Mouse (Mus musculus) forebrain, embryonic 11.5 days (tissue): ENCODE measurements at regions not wholly inside any gene's neighbourhood (a gene's known extent, or its start where the extent isn't known, plus 50 kb on each side); places are given as distances from the start of the nearest gene placed in this dataset.

ENCODE experiments used
- ATAC-seq: fragments of 200-750 bp; cut with Nextera tagmentation; replicated peaks from 2 replicates; pipeline ENCODE4 v1.8.0; 2017; ENCODE audit warnings: moderate TSS enrichment; ENCODE audit not compliant: low FRiP score
- DNase-seq: peaks from one replicate; pipeline ENCODE4 v3.0.0-alpha.2; 2017; ENCODE audit warnings: low spot score
- H3K27ac ChIP-seq: fragments of 300-500 bp; sonication (generic); 2 replicates; pipeline ENCODE4 v1.5.1; 2014; ENCODE audit warnings: low read depth, low read length
- H3K27me3 ChIP-seq: fragments of 300-500 bp; sonication (generic); 2 replicates; pipeline ENCODE4 v1.6.1; 2014; ENCODE audit warnings: mild to moderate bottlenecking, low read length, mixed read lengths; ENCODE audit not compliant: control insufficient read depth, insufficient read depth
- H3K36me3 ChIP-seq: fragments of 300-500 bp; sonication (generic); 2 replicates; pipeline ENCODE4 v1.6.1; 2014; ENCODE audit warnings: mild to moderate bottlenecking, low read length, moderate library complexity, mixed read lengths; ENCODE audit not compliant: control insufficient read depth, insufficient read depth
- H3K4me1 ChIP-seq: fragments of 300-500 bp; sonication (generic); replicated peaks from 2 replicates; pipeline ENCODE4 v1.6.1; 2014; ENCODE audit warnings: low read length, mixed read lengths; ENCODE audit not compliant: control insufficient read depth, insufficient read depth
- H3K4me2 ChIP-seq: fragments of 300-500 bp; sonication (generic); 2 replicates; pipeline ENCODE4 v1.6.1; 2014; ENCODE audit warnings: low read depth, mild to moderate bottlenecking, low read length, moderate library complexity, mixed read lengths; ENCODE audit not compliant: severe bottlenecking
- H3K4me3 ChIP-seq: fragments of 300-500 bp; sonication (generic); 2 replicates; pipeline ENCODE4 v1.5.1; 2014; ENCODE audit warnings: low read depth, low read length
- H3K9ac ChIP-seq: fragments of 300-500 bp; sonication (generic); 2 replicates; pipeline ENCODE4 v1.6.1; 2014; ENCODE audit warnings: low read length
- H3K9me3 ChIP-seq: fragments of 300-500 bp; sonication (generic); 2 replicates; pipeline ENCODE4 v1.6.1; 2016; ENCODE audit warnings: low read length, mixed read lengths; ENCODE audit not compliant: control insufficient read depth
- WGBS: fragments of 180-500 bp; shearing (Covaris S2); extraction: QIAGEN DNeasy Blood & Tissue Kit; methylation state at CpG from one replicate; pipeline ENCODE4 v1.1.7; 2014; 5-methylcytosine and 5-hydroxymethylcytosine counted together

DNA sequence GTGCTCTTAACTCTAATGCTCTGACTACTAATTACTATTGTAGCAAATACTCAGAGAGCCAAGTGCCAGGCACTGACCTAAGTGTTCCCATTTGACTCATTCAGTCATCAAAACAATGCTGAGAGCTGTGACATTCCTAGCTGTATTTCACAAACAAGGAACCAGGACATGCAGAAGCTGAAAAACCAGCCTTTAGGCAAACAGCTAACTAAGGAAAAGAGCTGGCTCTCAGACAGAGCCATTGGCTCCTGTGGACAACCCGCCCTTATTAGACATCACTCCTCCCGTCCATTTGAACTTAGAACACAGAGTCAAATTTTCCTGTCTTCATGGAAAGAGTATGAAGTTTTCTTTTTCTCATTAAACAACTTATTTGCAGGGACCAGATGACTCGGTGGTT, 88.5 kb upstream of the Zfp648 start:
- H3K27me3 ChIP-seq, result no peaks in the 10 kb centered on the region
- H3K4me2 ChIP-seq, result no peak overlapping the region
- H3K27ac ChIP-seq, result no peak overlapping the region
- H3K36me3 ChIP-seq, result no peaks in the 10 kb centered on the region
- 78% methylated on average over 3 of the region's 3 CpGs for WGBS
- no peak overlapping the region for H3K4me3 ChIP-seq
- no peak overlapping the region for H3K9ac ChIP-seq
- no peak for DNase-seq
- no peaks in the 10 kb centered on the region for H3K4me1 ChIP-seq
- no peak for ATAC-seq
- H3K9me3 ChIP-seq, result no peaks in the 10 kb centered on the region

DNA sequence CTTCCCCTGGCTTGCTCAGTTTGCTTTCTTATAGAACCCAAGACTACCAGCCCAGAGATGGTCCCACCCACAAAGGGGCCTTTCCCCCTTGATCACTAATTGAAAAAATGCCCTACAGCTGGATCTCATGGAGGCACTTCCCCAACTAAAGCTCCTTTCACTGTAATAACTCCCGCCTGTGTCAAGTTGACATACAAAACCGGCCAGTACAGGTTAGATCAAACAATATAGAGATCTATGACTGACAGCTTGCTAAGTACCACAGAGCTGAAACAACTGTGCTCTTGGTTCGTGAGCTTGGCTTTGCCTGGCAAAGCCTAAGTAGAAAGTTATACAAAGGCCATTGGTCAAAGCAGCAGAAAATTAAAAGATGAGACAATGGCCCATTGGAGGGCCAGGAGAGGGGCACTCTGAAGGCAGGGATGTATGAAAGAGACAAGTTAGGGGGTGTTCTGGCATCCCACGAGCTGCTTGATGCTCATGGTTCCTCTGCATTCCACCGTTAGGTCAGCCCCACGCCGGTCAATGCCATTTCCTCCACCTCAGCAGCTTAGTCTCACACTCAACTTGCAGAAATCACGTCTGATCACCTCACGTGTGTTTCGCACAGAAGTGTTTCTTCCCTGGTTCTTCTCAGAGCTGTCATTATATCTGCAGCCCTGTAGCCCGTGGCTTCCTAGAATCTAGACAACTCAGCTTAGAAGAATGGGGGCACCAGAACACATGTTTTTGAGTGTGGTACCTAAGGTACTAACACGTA, 87.5 kb upstream of the Zfp648 start:
- H3K4me3 ChIP-seq, result no peak overlapping the region
- DNase-seq (no peak), ATAC-seq (no peak)
- H3K27me3 ChIP-seq, result no peaks in the 10 kb centered on the region
- no peak overlapping the region for H3K27ac ChIP-seq
- no peaks in the 10 kb centered on the region for H3K36me3 ChIP-seq
- H3K4me1 ChIP-seq, result no peaks in the 10 kb centered on the region
- H3K4me2 ChIP-seq, result no peak overlapping the region
- H3K9ac ChIP-seq, result no peak overlapping the region
- 78% methylated on average over 12 of the region's 12 CpGs for WGBS
- H3K9me3 ChIP-seq, result no peaks in the 10 kb centered on the region

DNA sequence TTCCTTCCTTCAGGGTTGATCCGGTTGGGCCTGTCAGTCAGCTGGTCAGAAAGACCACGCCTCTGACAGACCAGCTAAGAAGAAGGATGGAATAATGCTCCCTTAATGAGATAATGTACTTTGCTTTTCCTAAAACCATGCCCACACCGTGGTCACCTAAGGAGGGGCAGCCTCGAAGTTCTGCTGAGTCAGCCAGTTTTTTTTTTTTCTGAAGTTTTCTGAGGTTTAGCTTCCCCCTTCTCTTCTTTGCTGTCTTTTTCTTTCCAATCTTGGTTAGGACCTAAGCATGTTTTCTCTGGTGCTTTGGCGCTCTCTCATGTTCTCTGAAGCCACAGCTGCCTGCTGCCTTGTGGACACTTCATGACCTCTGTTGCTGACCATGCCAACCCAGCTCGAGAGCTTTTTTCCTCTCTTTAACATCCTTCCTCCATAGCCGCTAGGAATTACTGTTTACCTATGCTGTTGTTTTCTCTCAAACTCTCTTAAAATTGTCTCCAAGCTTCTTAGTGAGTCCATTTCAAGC, 84.7 kb upstream of the Zfp648 start:
- H3K4me1 ChIP-seq, result no peaks in the 10 kb centered on the region

DNA sequence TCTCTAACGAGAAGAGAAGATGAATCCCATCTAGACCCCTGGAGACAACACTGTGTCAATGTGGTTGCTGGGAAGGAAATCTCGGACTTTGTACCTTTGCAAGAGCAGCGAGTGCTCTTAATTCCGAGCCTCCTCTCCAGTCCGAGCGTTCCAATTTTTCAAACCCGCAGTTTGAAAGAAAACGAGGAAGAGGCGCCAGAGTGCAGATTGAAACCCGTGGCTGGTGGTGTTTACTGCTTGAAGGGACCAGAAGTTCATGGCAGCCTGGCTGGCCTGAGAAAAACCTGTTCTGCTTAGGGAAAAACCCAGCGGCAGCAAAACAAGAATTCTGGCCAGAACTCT, 83.7 kb upstream of the Zfp648 start:
- DNase-seq (no peak), ATAC-seq (no peak)
- Histone ChIP-seq H3K27me3 (no peaks in the 10 kb centered on the region), H3K9me3 (no peaks in the 10 kb centered on the region), H3K4me3 (no peak overlapping the region), H3K4me2 (no peak overlapping the region), H3K27ac (no peak overlapping the region), H3K9ac (no peak overlapping the region), H3K4me1 (no peaks in the 10 kb centered on the region), H3K36me3 (no peaks in the 10 kb centered on the region)
- 48% methylated on average over 11 of the region's 11 CpGs for WGBS

More for the DNA sequence above, 84.7 kb upstream of the Zfp648 start:
- no peak overlapping the region for H3K27ac ChIP-seq
- no peaks in the 10 kb centered on the region for H3K27me3 ChIP-seq
- H3K4me2 ChIP-seq, result no peak overlapping the region
- DNase-seq (no peak), ATAC-seq (no peak)
- no peak overlapping the region for H3K4me3 ChIP-seq
- H3K36me3 ChIP-seq, result no peaks in the 10 kb centered on the region
- WGBS, result 83% methylated on average over 7 of the region's 7 CpGs
- no peaks in the 10 kb centered on the region for H3K9me3 ChIP-seq
- no peak overlapping the region for H3K9ac ChIP-seq

DNA sequence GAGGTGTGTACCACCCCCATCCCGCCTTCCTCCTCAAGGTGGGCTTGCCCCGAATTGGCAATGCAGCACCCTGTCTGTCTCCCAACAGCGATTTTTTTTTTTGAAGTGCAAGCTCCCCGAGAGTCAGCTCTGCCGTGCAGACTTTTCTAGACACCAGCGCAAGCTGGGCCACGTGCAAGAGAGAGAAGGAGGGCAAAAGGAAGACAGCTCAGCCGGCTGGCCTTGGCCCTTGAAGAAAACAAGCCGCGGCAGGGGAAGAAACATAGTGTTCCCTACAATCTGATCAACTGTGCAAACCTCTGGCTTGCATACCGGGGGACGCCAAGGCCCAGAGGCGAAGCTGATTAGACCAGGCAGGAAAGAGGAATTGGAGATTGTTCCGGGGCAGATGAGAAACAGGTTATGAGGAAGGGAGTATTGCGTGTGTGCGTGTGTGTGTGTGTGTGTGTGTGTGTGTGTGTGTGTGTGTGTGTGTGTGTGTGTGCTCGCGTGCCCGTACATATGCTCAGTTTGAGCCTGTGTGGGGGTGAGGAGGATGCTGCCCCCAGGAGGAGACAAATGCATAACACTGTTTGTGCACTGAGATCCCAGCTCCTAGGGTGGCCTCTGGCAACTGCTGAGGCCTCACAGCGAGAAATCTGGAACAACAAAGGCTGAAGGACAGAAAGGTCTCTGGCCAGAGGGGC, 83.2 kb upstream of the Zfp648 start:
- Histone ChIP-seq H3K36me3 (no peaks in the 10 kb centered on the region), H3K9me3 (no peaks in the 10 kb centered on the region), H3K9ac (no peak overlapping the region), H3K4me2 (no peak overlapping the region), H3K27ac (no peak overlapping the region), H3K27me3 (no peaks in the 10 kb centered on the region), H3K4me3 (no peak overlapping the region), H3K4me1 (no peaks in the 10 kb centered on the region)
- no peak; the same call in 1 of the 2 replicates for ATAC-seq
- DNase-seq, result no peak
- 49% methylated on average over 20 of the region's 20 CpGs for WGBS

DNA sequence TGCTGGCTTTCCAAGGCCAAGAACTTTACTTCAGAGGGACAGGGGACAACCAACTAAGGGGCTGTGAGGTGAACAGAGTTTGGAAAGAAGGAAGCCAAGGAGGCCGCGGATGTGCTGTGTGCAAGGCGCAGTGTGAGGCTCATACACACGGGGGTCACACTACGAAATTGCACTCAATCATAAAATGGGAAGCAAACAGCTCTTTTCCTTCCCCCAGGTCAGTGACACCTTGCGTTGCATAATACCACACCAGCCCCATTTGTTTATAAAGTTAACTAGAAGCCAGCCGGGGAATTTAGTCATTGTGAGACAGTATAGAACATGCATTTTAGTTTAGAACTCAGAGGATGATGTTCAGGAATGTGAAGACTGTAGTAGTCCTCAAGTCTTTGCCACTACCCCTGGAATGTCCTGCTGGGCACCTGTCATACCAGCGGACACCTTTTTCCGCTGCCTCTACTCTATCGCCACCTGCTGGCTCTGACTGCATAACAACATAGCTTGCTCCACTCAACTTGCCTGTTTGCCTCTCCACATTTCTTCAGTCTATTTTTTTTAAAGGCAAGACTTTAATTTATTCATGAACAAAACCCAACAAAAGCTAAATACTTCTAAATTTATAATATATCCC, 82.5 kb upstream of the Zfp648 start:
- Histone ChIP-seq H3K4me1 (no peaks in the 10 kb centered on the region), H3K9ac (no peak overlapping the region), H3K27ac (no peak overlapping the region), H3K27me3 (no peaks in the 10 kb centered on the region), H3K4me3 (no peak overlapping the region), H3K36me3 (no peaks in the 10 kb centered on the region), H3K4me2 (no peak overlapping the region), H3K9me3 (no peaks in the 10 kb centered on the region)
- DNase-seq (peak; percentile 75), ATAC-seq (0 out of 2 replicates have a peak, but pooled peaks have one; percentile 58)
- WGBS, result 47% methylated on average over 10 of the region's 10 CpGs

DNA sequence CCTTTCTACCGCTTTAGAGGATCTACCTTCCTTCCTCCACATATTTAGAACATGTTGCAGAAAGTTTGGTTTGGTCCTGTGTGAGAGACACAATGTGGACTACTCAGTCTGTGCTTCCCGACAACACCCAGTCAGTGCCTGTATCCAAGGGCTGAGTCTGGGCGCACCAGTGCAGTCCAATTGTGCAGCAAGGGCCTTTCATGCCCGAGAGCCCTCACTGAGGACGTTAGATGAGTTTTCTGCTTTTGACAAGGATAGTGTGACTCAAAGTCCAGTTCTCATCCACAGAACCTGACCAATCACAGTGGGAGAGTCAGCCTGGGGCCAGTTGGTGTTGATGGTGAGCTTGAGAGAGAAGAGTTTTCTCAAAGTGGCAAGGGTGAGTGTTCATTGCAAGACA, 81.4 kb upstream of the Zfp648 start:
- WGBS, result 87% methylated on average over 5 of the region's 5 CpGs
- no peak overlapping the region for H3K4me3 ChIP-seq

DNA sequence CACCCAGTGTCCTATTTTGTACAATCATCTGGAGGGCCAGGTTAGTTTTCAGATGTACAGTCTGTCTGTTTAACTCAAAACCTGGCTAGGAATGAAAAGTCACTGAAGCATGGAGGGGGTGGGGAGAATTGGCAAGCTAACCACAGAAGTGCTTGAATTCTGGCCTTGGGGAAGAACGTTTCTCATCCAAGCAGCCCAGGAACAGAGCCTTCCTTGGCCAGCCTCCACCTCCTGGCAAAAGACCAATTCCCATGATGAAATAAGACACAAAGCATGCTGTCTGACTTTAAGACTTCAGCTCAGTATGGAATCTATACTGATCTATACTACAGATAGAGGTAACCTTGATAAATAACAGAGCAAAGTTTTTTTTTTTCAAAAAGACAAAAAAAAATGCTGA, 80.3 kb upstream of the Zfp648 start:
- no peaks in the 10 kb centered on the region for H3K36me3 ChIP-seq
- no peak for DNase-seq
- H3K27ac ChIP-seq, result no peak overlapping the region
- no peak overlapping the region for H3K9ac ChIP-seq
- WGBS, result 63% methylated on average over 1 of the region's 1 CpGs
- no peak overlapping the region for H3K4me3 ChIP-seq
- no peaks in the 10 kb centered on the region for H3K9me3 ChIP-seq
- H3K4me2 ChIP-seq, result no peak overlapping the region
- no peak for ATAC-seq
- no peaks in the 10 kb centered on the region for H3K27me3 ChIP-seq
- no peaks in the 10 kb centered on the region for H3K4me1 ChIP-seq

More for the DNA sequence above, 81.4 kb upstream of the Zfp648 start:
- Histone ChIP-seq H3K27me3 (no peaks in the 10 kb centered on the region), H3K9me3 (no peaks in the 10 kb centered on the region), H3K4me1 (no peaks in the 10 kb centered on the region), H3K4me2 (no peak overlapping the region), H3K9ac (no peak overlapping the region), H3K36me3 (no peaks in the 10 kb centered on the region), H3K27ac (no peak overlapping the region)
- DNase-seq, result no peak
- no peak for ATAC-seq
